7 mouse cellular contexts compared by ENCODE assay signal in genomic region chr12:54656039-54656395, GRCm38 (mm10). TPM values are rescaled to one million over a fixed set of nuclear protein-coding genes. Genes with fewer than 3 reads are reported as not detected.
A peak's percentile ranks its signal among the peaks of the same experiment; 100 is the strongest.
DNase-seq lines count a peak whose midpoint lies in the region; ATAC-seq lines count a peak whose summit lies in the region.

No protein-coding gene starts in this region.

- peaks cover 45% of the 10 kb centered on the region for H3K4me1 ChIP-seq in megakaryocyte, embryonic 14.5 days
- 0 out of 2 replicates have a peak, but pooled peaks cover 2% of the 10 kb centered on the region for H3K4me1 ChIP-seq in embryonic facial prominence, embryonic 11.5 days (ENCODE audit: control insufficient read depth, insufficient read depth, low read length)
- peaks cover 12% of the 10 kb centered on the region; the same call in 1 of the 2 replicates for H3K4me1 ChIP-seq in hindbrain, embryonic 14.5 days (replicated peaks; ENCODE audit: control insufficient read depth, insufficient read depth, low read length)
- peaks cover 21% of the 10 kb centered on the region for H3K4me1 ChIP-seq in midbrain, embryonic 14.5 days (ENCODE audit: control insufficient read depth, insufficient read depth, low read length)

- no peak; the same call in 1 of the 2 replicates for ATAC-seq in megakaryocyte, adult 5-6 weeks (ENCODE audit: poor library complexity, severe bottlenecking)
- ATAC-seq in embryonic facial prominence, embryonic 11.5 days (replicated peaks; ENCODE audit: insufficient number of reproducible peaks, low FRiP score, low TSS enrichment, low read depth), result no peak
- no peak for ATAC-seq in hindbrain, embryonic 14.5 days (ENCODE audit: low FRiP score)
- ATAC-seq in midbrain, embryonic 14.5 days (ENCODE audit: low FRiP score, low TSS enrichment), result no peak; the same call in none of the 2 replicates

- H3K4me2 ChIP-seq in embryonic facial prominence, embryonic 11.5 days (ENCODE audit: low read depth, low read length), result peak overlapping the region; percentile 76
- peak overlapping the region; percentile 63 for H3K4me2 ChIP-seq in hindbrain, embryonic 14.5 days (replicated peaks)
- H3K4me2 ChIP-seq in midbrain, embryonic 14.5 days (ENCODE audit: low read length), result peak overlapping the region; percentile 62

- H3K9me3 ChIP-seq in megakaryocyte, embryonic 14.5 days, result no peaks in the 10 kb centered on the region
- H3K9me3 ChIP-seq in embryonic facial prominence, embryonic 11.5 days (replicated peaks; ENCODE audit: control insufficient read depth, low read length), result no peaks in the 10 kb centered on the region
- H3K9me3 ChIP-seq in hindbrain, embryonic 14.5 days (ENCODE audit: control insufficient read depth, low read length), result no peaks in the 10 kb centered on the region
- H3K9me3 ChIP-seq in midbrain, embryonic 14.5 days (ENCODE audit: control insufficient read depth, low read length), result no peaks in the 10 kb centered on the region

- H3K9ac ChIP-seq in embryonic facial prominence, embryonic 11.5 days (replicated peaks; ENCODE audit: low read length), result peak overlapping the region; percentile 80
- H3K9ac ChIP-seq in hindbrain, embryonic 14.5 days, result peak overlapping the region; percentile 78
- H3K9ac ChIP-seq in midbrain, embryonic 14.5 days (replicated peaks; ENCODE audit: low read length), result peak overlapping the region; percentile 60

- 0% methylated on average over 22 of the region's 22 CpGs for WGBS in embryonic facial prominence, embryonic 11.5 days
- WGBS in hindbrain, embryonic 14.5 days, result 0% methylated on average over 22 of the region's 22 CpGs
- under 1% methylated on average over 22 of the region's 22 CpGs for WGBS in midbrain, embryonic 14.5 days

- peaks cover 8% of the 10 kb centered on the region for H3K36me3 ChIP-seq in megakaryocyte, embryonic 14.5 days (replicated peaks; ENCODE audit: low read length)
- H3K36me3 ChIP-seq in embryonic facial prominence, embryonic 11.5 days (replicated peaks; ENCODE audit: control insufficient read depth, insufficient read depth, low read depth, low read length), result no peaks in the 10 kb centered on the region
- no peaks in the 10 kb centered on the region for H3K36me3 ChIP-seq in hindbrain, embryonic 14.5 days (replicated peaks; ENCODE audit: control insufficient read depth, insufficient read depth)
- H3K36me3 ChIP-seq in midbrain, embryonic 14.5 days (ENCODE audit: control insufficient read depth, insufficient read depth, low read length), result no peaks in the 10 kb centered on the region

- peak; percentile 71 for DNase-seq in embryonic facial prominence, embryonic 11.5 days (ENCODE audit: low spot score)
- DNase-seq in hindbrain, embryonic 14.5 days (ENCODE audit: low spot score), result peak; percentile 43
- peak; percentile 71 for DNase-seq in midbrain, embryonic 14.5 days
- DNase-seq in Muller cell, postnatal 12 days (ENCODE audit: inconsistent ontology term), result no peak
- no peak for DNase-seq in spleen, postnatal 10 days (ENCODE audit: low spot score in 2 of 2)

- no peaks in the 10 kb centered on the region for H3K27me3 ChIP-seq in megakaryocyte, embryonic 14.5 days (replicated peaks)
- H3K27me3 ChIP-seq in embryonic facial prominence, embryonic 11.5 days (ENCODE audit: control insufficient read depth, insufficient read depth, low read length), result no peaks in the 10 kb centered on the region
- H3K27me3 ChIP-seq in hindbrain, embryonic 14.5 days (ENCODE audit: control insufficient read depth, insufficient read depth, low read length), result no peaks in the 10 kb centered on the region
- H3K27me3 ChIP-seq in midbrain, embryonic 14.5 days (ENCODE audit: control insufficient read depth, insufficient read depth, low read length), result no peaks in the 10 kb centered on the region

- H3K27ac ChIP-seq in embryonic facial prominence, embryonic 11.5 days (replicated peaks; ENCODE audit: low read depth, low read length), result peak overlapping the region; percentile 81
- H3K27ac ChIP-seq in hindbrain, embryonic 14.5 days, result peak overlapping the region; percentile 84
- H3K27ac ChIP-seq in midbrain, embryonic 14.5 days (replicated peaks; ENCODE audit: low read depth, low read length), result peak overlapping the region; percentile 89

- H3K4me3 ChIP-seq in megakaryocyte, embryonic 14.5 days (replicated peaks), result peak overlapping the region; percentile 99
- peak overlapping the region; percentile 71 for H3K4me3 ChIP-seq in embryonic facial prominence, embryonic 11.5 days (ENCODE audit: low read depth, low read length)
- H3K4me3 ChIP-seq in hindbrain, embryonic 14.5 days (replicated peaks; ENCODE audit: low read length), result peak overlapping the region; percentile 66
- peak overlapping the region; percentile 73 for H3K4me3 ChIP-seq in midbrain, embryonic 14.5 days (replicated peaks; ENCODE audit: low read depth, low read length)

RNA-seq across cellular contexts. Expression of gene Sptssa, which starts 0.4 kb away (rescaled TPM):
- 2.2 and 8.8 TPM in 2 replicates for polyA plus RNA-seq in megakaryocyte, embryonic 14.5 days (2012; ENCODE audit: insufficient read depth, low replicate concordance)
- total RNA-seq in megakaryocyte, adult 5-6 weeks (2015), result 200 and 220 TPM in 2 replicates
- total RNA-seq in megakaryocyte, adult 5-6 weeks (2017), result 141 and 153 TPM in 2 replicates
- 213 and 221 TPM in 2 replicates for polyA plus RNA-seq in embryonic facial prominence, embryonic 11.5 days (2014; fragmentation: Nextera tagmentation; extraction: Ambion mirVana)
- polyA plus RNA-seq in hindbrain, embryonic 14.5 days (2014; fragmentation: Nextera tagmentation; extraction: Ambion mirVana), result 206 and 209 TPM in 2 replicates
- polyA plus RNA-seq in midbrain, embryonic 14.5 days (2014; fragmentation: Nextera tagmentation; extraction: Ambion mirVana), result 185 and 200 TPM in 2 replicates

RNA-seq across cellular contexts. Expression of gene Eapp, which starts 39.7 kb away (rescaled TPM):
- polyA plus RNA-seq in megakaryocyte, embryonic 14.5 days (2012; ENCODE audit: insufficient read depth, low replicate concordance), result 57.8 TPM in 1 of 2 replicates, not detected in the other
- total RNA-seq in megakaryocyte, adult 5-6 weeks (2015), result 48.6 and 68.4 TPM in 2 replicates
- 71.0 and 86.9 TPM in 2 replicates for total RNA-seq in megakaryocyte, adult 5-6 weeks (2017)
- polyA plus RNA-seq in embryonic facial prominence, embryonic 11.5 days (2014; fragmentation: Nextera tagmentation; extraction: Ambion mirVana), result 68.7 and 81.1 TPM in 2 replicates
- polyA plus RNA-seq in hindbrain, embryonic 14.5 days (2014; fragmentation: Nextera tagmentation; extraction: Ambion mirVana), result 64.4 and 78.5 TPM in 2 replicates
- 85.0 and 103 TPM in 2 replicates for polyA plus RNA-seq in midbrain, embryonic 14.5 days (2014; fragmentation: Nextera tagmentation; extraction: Ambion mirVana)

Comparison
In these comparisons a context has a peak if more than half of its experiments do, and no peak if none do; other contexts are left out.
1. DNase-seq: peak in embryonic facial prominence, embryonic 11.5 days (single experiment), hindbrain, embryonic 14.5 days (single experiment) and midbrain, embryonic 14.5 days (single experiment); none in Muller cell, postnatal 12 days (single experiment) and spleen, postnatal 10 days (0 of 2).
2. RNA of gene Sptssa, which starts 0.4 kb away (polyA plus RNA-seq): 213 to 221 TPM in embryonic facial prominence, embryonic 11.5 days, 206 to 209 TPM in hindbrain, embryonic 14.5 days and 185 to 200 TPM in midbrain, embryonic 14.5 days; 2.2 to 8.8 TPM in megakaryocyte, embryonic 14.5 days; every median in the first group is over 10 times any median in the second.
3. Peak in every context shown above with its lines, with median percentiles within 50 percentile points of each other: H3K4me3 ChIP-seq, H3K27ac ChIP-seq, H3K4me2 ChIP-seq and H3K9ac ChIP-seq.